Mouse (Mus musculus) right cerebral cortex, postnatal 14 days (tissue): ENCODE results near the gene Prr14l.
A peak's percentile ranks its signal among the peaks of the same experiment; 100 is the strongest.
"Not testable (repeated sequence)": the region's sequence is repeated elsewhere in the genome, so short reads cannot be mapped to it uniquely, and the experiment has no call there.

Experiments used
- DNase-seq: peaks from one replicate; pipeline ENCODE4 v3.0.0; 2022

Prr14l gene

GRCm38 (mm10) chr5:32853731-32854507 is at the start of gene Prr14l:
Gene Prr14l (minus strand): TSS chr5:32854256.
- DNase-seq, result peak; percentile 100

DNA sequence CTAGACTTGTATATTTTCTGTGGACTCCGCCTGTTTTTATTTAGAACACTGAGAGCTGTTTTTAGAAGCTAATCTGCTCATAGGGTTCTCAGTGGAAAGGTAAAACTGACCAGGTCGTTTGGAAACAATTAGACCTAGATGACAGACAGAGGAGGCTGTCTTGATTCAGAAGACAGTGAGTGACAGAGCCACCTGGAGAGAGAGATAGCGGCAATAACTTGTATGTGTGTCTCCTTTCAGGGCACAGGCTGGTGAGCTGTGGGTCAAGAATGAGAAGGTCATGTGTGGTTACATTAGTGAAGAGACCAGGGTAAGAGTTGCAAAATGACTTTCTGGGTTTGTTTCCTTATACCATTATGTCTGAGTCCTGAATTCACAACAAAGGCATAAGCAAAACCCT is 32.7 kb upstream of the Prr14l start:
- no peak for DNase-seq

- no peak for DNase-seq
Observed at GRCm38 (mm10) chr5:32872346-32872745, 18.3 kb upstream of the Prr14l start.

GRCm38 (mm10) chr5:32869389-32870024 is 15.5 kb upstream of the Prr14l start:
- DNase-seq, result no peak

DNA sequence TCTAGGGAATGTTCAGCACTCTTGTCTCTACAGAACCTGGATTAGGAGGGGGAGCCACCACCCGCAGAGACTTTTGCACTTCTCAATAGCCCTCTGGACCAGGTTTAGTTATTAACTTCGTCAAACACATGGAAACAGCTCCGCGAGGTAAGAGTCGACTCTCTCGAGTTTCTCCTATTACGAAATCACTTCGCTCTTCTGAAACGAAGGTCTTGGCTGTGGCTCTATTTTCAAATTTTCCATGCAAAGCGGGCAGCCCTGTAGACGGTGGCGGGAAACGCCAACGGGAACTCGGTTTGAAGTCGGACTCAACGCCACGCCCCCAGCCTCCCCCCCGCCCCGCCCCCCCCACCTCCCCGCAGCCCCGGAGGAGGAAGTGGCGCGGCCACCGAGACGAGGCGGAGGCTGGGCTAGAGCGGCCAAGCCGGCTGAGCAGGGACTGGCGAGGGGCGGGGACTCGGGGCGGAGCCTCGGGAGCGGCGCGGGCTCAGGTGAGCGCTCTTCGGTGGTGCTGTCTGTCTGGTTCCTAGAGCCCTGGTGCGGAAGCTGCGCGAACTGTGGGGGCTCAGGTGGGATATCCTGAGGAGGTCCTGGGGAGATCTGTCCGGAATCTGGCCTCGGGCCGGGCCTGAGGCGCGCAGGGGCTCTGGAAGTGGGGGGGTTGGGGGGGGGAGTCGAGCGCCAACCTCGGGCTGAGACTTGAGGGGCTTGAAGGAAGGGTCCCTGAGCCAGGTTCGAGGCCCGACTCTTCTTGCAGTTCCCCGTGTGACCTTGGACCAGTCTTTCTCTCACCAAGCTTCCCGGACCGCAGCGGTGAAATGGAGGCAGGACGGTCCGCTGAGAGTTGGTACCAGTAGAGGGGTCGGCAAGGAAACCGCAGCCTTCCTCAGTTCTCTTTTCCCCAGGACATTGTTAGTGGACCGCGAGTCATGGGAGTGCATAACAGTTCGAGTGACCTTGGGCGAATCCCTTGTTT is 9.5 kb upstream of the Prr14l start, which contains the start of gene Depdc5:
Gene Depdc5 (plus strand): TSS at position 449 of the 976 bp plus-strand sequence.
- DNase-seq, result peak; percentile 89

DNA sequence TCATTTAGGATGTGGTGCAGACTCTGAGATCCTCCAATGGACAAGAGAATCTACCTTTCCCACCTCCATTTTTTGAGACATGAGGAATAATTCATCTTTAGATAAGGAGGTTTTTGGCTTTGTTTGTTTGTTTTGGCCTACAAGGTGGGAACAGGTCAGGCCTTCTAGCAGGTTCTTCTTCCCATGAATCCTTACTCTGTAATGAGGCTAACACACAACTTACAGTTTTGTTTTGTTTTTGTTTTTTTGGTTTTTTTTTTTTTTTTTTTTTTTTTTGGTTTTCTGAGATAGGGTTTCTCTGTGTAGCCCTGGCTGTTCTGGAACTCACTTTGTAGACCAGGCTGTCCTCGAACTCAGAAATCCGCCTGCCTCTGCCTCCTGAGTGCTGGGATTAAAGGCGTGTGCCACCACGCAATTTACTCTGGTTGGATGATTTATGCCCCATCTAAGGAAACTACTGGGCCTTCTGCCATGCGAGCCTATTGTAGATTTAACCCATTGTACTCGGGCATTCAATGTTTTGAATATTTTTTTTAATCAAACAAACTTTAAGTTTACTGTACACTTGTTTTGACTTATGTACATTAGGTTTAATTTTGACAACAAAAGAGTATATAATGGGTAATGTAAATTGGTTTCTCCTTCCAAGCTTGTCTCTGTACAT is 8.5 kb upstream of the Prr14l start:
- DNase-seq, result no peak

DNA sequence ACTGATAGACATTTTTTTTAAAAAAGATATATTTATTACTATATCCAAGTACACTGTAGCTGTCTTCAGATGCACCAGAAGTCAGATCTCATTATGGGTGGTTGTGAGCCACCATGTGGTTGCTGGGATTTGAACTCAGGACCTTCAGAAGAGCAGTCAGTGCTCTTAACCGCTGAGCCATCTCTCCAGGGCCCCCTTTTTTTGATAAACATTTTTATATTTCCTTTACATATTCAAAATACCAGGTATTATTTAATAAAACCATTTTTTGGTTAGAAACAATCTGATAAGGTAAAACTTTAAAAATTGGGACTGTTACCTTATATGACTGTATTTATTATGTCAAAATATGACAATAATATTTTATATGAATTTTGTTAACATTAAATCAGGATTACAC is 7.0 kb upstream of the Prr14l start:
- no peak for DNase-seq

GRCm38 (mm10) chr5:32857781-32858220 is 3.7 kb upstream of the Prr14l start:
- peak; percentile 37 for DNase-seq

DNA sequence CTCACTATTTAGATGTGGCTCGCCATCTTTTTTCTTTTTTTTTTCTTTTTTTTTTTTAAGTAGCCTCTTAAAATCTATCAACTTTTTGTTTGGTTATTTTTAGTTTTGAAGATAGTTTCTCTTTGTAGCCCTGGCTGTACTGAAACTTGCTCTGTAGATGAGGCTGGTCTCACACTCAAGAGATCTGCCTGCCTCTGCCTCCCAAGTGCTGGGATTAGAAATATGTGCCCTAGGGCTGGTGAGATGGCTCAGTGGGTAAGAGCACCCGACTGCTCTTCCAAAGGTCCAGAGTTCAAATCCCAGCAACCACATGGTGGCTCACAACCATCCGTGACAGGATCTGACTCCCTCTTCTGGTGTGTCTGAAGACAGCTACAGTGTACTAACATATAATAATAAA is 1.2 kb upstream of the Prr14l start:
- DNase-seq, result not testable (repeated sequence)

GRCm38 (mm10) chr5:32854818-32855217 is 762 bp upstream of the Prr14l start:
- no peak for DNase-seq

GRCm38 (mm10) chr5:32852026-32852425 is 2.0 kb downstream of the Prr14l start:
- no peak for DNase-seq

DNA sequence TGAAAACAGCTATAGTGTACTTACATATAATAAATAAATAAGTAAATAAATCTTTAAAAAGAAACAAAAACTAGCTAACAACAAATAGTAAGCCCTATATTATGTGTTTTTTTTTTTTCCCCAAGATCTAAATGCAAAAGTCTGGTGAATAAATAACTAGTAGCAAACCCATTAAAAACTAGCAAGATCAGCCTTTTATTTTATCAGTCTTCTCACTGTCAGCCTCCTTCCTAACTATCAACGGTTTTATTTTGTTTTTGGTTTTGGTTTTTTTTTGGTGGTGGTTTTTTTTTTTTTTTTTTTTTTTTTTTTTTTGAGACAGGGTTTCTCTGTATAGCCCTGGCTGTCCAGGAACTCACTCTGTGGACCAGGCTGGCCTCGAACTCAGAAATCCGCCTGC is 4.5 kb downstream of the Prr14l start:
- DNase-seq, result not testable (repeated sequence)

DNA sequence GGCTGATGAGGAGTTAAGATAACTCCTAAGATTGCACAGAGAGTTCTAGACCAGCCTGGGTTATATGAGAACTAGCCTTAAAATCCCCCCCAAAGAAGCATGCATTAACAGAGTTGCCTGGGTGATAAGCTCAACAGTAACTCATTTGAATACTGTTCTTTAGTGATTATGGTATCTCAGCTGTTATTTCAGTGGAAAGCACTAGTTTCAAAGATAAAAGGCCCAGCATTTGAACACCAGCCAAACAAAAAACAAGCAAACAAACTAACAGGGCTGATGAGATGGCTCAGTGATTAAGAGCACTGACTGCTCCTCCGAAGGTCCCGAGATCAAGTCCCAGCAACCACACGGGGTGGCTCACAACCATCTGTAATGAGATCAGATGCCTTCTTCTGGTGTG is 4.9 kb downstream of the Prr14l start:
- no peak for DNase-seq

GRCm38 (mm10) chr5:32840029-32840428 is 14.0 kb downstream of the Prr14l start:
- DNase-seq, result no peak

DNA sequence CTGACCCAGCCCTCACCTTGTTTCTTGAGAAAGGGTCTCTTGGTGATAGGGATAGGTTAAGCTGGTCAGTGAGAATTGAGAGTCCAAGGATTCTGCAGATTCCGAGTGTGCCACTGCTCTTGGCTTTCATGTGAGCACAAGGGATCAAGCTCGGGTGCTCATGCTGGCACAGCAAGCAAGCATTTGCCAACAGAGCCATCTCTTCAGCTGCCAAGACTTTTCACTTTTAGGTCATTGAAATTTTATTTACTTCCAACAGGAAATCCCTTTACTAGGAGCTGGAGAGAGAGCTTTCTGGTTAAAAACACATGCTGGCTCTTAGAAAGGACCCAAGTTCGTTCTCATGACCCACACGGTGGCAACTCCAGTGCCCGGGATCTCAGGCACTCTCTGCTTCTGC is 17.1 kb downstream of the Prr14l start:
- no peak for DNase-seq

GRCm38 (mm10) chr5:32834497-32834896 is 19.6 kb downstream of the Prr14l start:
- no peak for DNase-seq

DNA sequence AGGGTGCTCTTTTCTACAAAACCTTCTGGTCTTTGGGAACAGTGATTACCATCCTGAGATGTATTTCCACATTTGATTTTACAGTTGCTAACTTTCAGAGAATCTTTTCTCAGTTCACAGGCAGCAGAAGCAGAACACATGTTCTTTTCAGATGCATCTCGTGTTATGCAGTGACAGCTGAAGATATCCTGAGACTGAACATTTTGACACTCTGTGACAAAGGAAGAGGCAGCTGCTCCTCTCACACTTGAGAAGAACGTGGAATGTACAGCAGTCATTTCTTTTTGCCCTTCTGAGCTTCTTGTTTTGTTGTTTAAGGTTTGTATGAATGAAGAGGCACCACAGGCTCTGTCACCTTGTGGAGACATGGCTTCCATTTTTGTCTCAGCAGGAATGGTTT is 24.0 kb downstream of the Prr14l start:
- no peak for DNase-seq

DNA sequence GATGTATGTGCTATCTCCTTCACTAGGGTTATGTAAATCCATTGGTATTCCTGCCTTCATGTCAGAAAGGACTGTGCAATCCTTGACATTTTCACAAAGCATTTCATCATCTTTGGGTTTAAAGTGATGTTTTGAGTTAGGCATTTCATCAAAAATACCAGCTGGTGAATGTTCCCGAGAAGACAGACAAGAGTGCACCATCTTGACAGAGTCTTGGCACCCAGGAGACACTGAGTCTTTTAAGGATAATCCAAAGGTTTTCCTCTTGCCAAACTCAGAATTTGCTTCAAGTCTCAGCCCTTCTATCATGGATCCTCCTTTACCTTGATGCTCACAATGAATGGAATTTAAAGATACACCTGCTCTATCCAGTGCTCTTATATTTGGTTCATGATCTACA is 25.3 kb downstream of the Prr14l start:
- DNase-seq, result not testable (repeated sequence)

- DNase-seq, result no peak
Observed at GRCm38 (mm10) chr5:32827009-32827408, 27.0 kb downstream of the Prr14l start, which contains the start of gene Gm20671. Gene Gm20671 (minus strand): TSS chr5:32827109.

- DNase-seq, result no peak
Observed at GRCm38 (mm10) chr5:32820471-32820870, 33.6 kb downstream of the Prr14l start.

- no peak for DNase-seq
Observed at GRCm38 (mm10) chr5:32815396-32815795, 38.7 kb downstream of the Prr14l start.

GRCm38 (mm10) chr5:32786454-32786853 is 67.6 kb downstream of the Prr14l start:
- DNase-seq, result not testable (repeated sequence)
